Mouse (Mus musculus): ENCODE results near the gene Arih1.

DNA sequence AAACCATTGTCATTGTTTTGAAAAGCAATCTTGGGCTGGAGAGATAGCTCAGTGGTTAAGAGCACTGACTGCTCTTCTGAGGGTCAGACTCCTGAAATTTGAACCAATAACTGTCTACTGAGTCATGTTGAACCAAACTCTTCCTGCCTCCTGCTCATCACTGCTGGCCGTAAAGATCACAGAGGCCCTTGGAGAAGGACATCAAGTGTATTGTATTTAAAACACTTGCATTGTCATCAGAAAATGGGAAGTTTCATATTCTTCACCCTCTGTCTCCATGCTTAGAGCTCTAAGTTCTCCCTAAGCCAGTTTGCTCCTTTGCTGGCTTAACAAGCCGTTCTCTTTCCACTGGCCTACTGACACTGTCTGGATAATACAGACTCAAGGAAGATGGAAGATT lies 41.9 kb upstream of the Arih1 start:
- TF ChIP-seq POLR2A (IDR thresholded peaks at IDR 0.05; ENCODE audit: insufficient read length, low read depth) (no peak), REST (IDR thresholded peaks at IDR 0.05; ENCODE audit: insufficient read depth, insufficient read length) (no peak), POLR2AphosphoS2 (IDR thresholded peaks at IDR 0.05; ENCODE audit: insufficient read length, low read depth) (no peak), E2F4 (IDR thresholded peaks at IDR 0.05; ENCODE audit: insufficient read depth) (no peak), MYOD1 (IDR thresholded peaks at IDR 0.05; ENCODE audit: control insufficient read depth in 1 of 3, insufficient read length in 2 of 3, low read depth in 2 of 3) (no peak), CEBPB (IDR thresholded peaks at IDR 0.05; ENCODE audit: insufficient read depth, poor library complexity, severe bottlenecking) (no peak), TCF12 (IDR thresholded peaks at IDR 0.05; ENCODE audit: insufficient read depth, poor library complexity, severe bottlenecking) (no peak), TCF3 (IDR thresholded peaks at IDR 0.05; ENCODE audit: insufficient read length, low read depth) (no peak)

Data from myocyte (in vitro differentiated cells).